Mouse (Mus musculus) cerebellum, adult 8-10 months (tissue): ENCODE results near the gene Hoxc8.

ENCODE experiments used
- DNase-seq: peaks from one replicate; pipeline ENCODE4 v3.0.0; 2022

The Hoxc8 gene

GRCm38 (mm10) chr15:102965003-102965891 lies 25.2 kb upstream of the Hoxc8 start:
- no peak for DNase-seq

- DNase-seq: no peak
These were observed 24.3 kb upstream of the Hoxc8 start for GRCm38 (mm10) chr15:102965892-102966775.

DNA sequence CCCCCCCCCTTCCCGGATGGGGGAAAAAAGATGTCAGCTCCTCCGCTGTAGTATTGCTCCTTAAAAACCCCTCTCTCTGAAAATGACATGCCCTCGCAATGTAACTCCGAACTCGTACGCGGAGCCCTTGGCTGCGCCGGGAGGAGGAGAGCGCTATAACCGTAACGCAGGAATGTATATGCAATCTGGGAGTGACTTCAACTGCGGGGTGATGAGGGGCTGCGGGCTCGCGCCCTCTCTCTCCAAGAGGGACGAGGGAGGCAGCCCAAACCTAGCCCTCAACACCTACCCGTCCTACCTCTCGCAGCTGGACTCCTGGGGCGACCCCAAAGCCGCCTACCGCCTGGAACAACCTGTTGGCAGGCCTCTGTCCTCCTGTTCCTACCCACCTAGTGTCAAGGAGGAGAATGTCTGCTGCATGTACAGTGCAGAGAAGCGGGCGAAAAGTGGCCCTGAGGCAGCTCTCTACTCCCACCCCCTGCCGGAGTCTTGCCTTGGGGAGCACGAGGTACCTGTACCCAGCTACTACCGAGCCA lies 23.6 kb upstream of the Hoxc8 start, which contains the start of gene Hoxc10:
Gene Hoxc10, plus strand, starts transcription at position 21 of the 536 bp plus-strand sequence.
- no peak for DNase-seq

GRCm38 (mm10) chr15:102967312-102967510 lies 23.2 kb upstream of the Hoxc8 start, which contains the start of gene Hoxc5:
Gene Hoxc5 (plus strand): TSS chr15:102967443.
- no peak for DNase-seq

GRCm38 (mm10) chr15:102967511-102968397 lies 22.7 kb upstream of the Hoxc8 start:
- DNase-seq: no peak

GRCm38 (mm10) chr15:102969296-102969695 lies 21.1 kb upstream of the Hoxc8 start:
- DNase-seq: no peak

GRCm38 (mm10) chr15:102970740-102971139 lies 19.7 kb upstream of the Hoxc8 start:
- no peak for DNase-seq

GRCm38 (mm10) chr15:102972254-102972653 lies 18.2 kb upstream of the Hoxc8 start:
- no peak for DNase-seq

GRCm38 (mm10) chr15:102972753-102973152 lies 17.7 kb upstream of the Hoxc8 start:
- DNase-seq: no peak

- no peak for DNase-seq
These were observed 15.4 kb upstream of the Hoxc8 start for GRCm38 (mm10) chr15:102975034-102975433.

DNA sequence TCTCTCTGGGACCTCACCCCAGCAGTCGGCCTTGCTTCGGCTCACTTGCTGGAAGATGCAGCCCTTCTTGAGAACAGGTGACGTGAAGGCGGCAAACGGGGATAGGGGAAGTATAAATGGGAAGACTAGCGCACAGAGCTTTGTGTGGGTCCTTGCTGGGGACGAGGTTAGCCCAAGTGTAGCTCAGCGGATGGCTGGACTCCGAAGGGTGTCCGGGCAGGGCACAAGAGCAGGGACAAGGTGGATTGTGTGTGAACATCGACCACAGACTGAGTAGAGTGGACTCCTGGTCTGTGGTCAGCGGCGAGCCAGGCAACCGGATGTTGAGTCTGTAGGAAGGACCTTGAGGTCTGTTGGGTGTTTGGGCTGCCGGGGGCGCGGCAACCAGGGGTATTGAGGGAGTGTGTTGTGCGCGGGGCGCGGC lies 14.7 kb upstream of the Hoxc8 start:
- no peak for DNase-seq

- DNase-seq: no peak
These were observed 14.2 kb upstream of the Hoxc8 start, which contains the start of gene Hoxc9 for GRCm38 (mm10) chr15:102976171-102976570. Gene Hoxc9 (plus strand): TSS chr15:102976439.

DNA sequence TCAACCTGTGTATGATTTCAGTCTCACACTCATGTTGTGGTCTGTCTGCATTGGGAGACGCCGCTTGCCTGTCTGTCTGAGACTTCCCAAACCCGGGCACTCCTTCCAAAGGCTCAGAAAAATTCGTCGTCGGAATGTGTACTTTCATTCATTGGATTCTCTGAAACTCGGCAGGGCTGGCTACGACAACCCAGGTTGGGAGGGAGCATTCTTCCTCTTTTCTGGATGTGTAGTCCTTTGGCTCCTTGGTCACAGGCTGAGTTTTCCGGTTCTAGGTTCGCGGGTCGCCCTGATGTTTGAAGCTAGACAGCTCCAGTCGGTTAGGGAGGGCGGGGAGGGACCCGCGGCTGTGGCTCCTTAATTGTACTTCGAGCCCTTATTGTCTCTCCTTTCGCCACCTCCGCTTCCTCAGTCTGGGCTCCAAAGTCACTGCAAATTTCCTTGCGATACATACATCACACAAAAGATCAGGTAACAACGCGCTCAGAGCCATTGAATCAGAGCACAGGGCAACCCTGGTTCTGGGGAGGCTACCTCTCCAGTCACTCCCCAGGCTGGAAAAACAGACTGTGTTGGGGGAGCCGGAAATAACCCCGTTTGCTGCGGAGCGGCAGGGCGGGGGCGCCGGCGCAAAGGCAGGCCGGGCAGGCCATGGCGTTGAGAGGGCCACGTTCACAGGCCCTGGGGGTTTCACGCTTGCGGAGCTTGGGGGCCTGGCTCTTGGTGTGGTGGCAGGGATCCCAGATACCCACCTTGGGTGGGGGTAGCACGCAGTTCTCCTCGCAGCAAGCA lies 13.6 kb upstream of the Hoxc8 start:
- no peak for DNase-seq

- DNase-seq: no peak
These were observed 12.9 kb upstream of the Hoxc8 start for GRCm38 (mm10) chr15:102977423-102977974.

GRCm38 (mm10) chr15:102978615-102979515 lies 11.5 kb upstream of the Hoxc8 start:
- no peak for DNase-seq

- no peak for DNase-seq
These were observed 10.5 kb upstream of the Hoxc8 start for GRCm38 (mm10) chr15:102979936-102980335.

GRCm38 (mm10) chr15:102980352-102980751 lies 10.1 kb upstream of the Hoxc8 start:
- no peak for DNase-seq

DNA sequence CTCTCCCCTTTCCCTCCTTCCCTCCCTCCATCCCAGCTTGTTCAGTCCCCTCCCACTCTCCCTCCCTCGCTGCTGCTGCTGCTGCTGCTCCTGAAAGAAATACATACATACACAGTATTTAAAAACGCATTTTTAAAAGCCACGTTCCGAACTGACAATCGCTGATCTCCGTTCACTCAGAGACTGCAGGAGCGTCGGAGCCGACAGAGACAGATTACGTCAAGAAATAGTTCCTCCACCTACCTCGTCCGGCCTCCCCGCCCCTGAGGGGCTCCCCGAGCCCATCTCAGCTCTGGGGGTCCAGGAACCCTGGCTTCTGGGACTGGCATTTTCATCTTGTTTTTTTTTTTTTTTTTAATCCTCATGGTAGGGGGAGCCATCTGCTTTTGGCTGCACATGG lies 9.5 kb upstream of the Hoxc8 start:
- no peak for DNase-seq

DNA sequence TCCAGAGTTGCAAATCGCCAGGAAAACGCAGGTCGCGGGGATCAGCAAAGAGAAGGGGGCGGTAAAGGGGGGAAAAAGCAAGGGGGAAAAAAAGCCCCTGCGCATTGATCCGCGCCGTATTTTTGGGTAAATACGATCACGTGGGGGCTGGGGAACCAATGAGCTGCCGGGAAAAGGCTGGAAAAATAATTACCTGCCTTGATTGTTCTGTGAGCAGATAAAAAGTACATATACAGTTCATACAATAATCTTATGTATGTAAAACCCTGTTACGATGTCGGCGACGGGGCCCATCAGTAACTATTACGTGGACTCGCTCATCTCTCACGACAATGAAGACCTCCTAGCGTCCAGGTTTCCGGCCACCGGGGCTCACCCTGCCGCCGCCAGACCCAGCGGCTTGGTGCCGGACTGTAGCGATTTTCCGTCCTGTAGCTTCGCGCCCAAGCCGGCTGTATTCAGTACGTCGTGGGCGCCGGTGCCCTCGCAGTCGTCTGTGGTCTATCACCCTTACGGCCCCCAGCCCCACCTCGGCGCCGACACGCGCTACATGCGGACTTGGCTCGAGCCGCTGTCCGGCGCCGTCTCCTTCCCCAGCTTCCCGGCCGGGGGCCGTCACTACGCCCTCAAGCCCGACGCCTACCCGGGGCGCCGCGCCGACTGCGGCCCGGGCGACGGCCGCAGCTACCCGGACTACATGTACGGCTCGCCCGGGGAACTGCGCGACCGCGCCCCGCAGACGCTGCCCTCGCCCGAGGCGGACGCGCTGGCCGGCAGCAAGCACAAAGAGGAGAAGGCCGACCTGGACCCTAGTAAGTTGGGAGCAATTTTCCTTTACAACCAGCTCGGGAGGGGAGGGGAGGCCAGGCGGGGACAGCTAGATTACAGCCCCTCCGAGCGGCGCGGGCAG lies 8.8 kb upstream of the Hoxc8 start:
- no peak for DNase-seq
